Mouse (Mus musculus): ENCODE measurements at regions not wholly inside any gene's neighbourhood (a gene's known extent, or its start where the extent isn't known, plus 50 kb on each side); places are given as distances from the start of the nearest gene placed in this dataset.

- no peaks in the 10 kb centered on the region for H3K4me1 ChIP-seq (ENCODE audit: control insufficient read depth in 1 of 2, insufficient read depth in 2 of 2)
- DNase-seq (ENCODE audit: extremely low read depth): no peak
- H3K4me2 ChIP-seq (ENCODE audit: insufficient read depth, low read depth, poor library complexity, severe bottlenecking): no peak overlapping the region
- H3K9me3 ChIP-seq (replicated peaks; ENCODE audit: low read length): peaks cover 16% of the 10 kb centered on the region
- TF ChIP-seq KAT2A (IDR thresholded peaks at IDR 0.05; ENCODE audit: insufficient replicate concordance, low read length): no peak
- no peak for TF ChIP-seq PAX5 (IDR thresholded peaks at IDR 0.05; ENCODE audit: low read length)
- TF ChIP-seq POLR2A (IDR thresholded peaks at IDR 0.05; ENCODE audit: low read depth, low read length): no peak
- no peak for TF ChIP-seq EP300 (IDR thresholded peaks at IDR 0.05; ENCODE audit: low read length)
- TF ChIP-seq ELF1 (IDR thresholded peaks at IDR 0.05; ENCODE audit: low read depth, low read length): no peak
- no peak for TF ChIP-seq CHD1 (IDR thresholded peaks at IDR 0.05; ENCODE audit: low read depth, low read length)
- TF ChIP-seq RAD21 (IDR thresholded peaks at IDR 0.05; ENCODE audit: low read depth, low read length): no peak
- no peak for TF ChIP-seq TBP (conservative IDR thresholded peaks at IDR 0.05; ENCODE audit: low read depth, low read length)
- TF ChIP-seq MAZ (IDR thresholded peaks at IDR 0.05; ENCODE audit: low read depth, low read length): no peak
- no peak for TF ChIP-seq SMC3 (IDR thresholded peaks at IDR 0.05; ENCODE audit: low read depth, low read length)
- TF ChIP-seq SIN3A (IDR thresholded peaks at IDR 0.05; ENCODE audit: low read length): no peak
- no peak overlapping the region for H3K4me3 ChIP-seq (replicated peaks in 1 of 3; ENCODE audit: low read depth in 2 of 3, low read length in 2 of 3, poor library complexity in 1 of 3)
- H3K36me3 ChIP-seq (replicated peaks in 1 of 2; ENCODE audit: control insufficient read depth in 1 of 2, insufficient read depth in 1 of 2, low read length in 1 of 2): no peaks in the 10 kb centered on the region
- no peaks in the 10 kb centered on the region for H3K79me2 ChIP-seq (replicated peaks; ENCODE audit: control insufficient read depth, extremely low read depth, insufficient read depth, poor library complexity, severe bottlenecking)
- no peaks in the 10 kb centered on the region for H3K27me3 ChIP-seq (replicated peaks)
- H3K9ac ChIP-seq (ENCODE audit: insufficient read depth, low read depth): no peak overlapping the region
- dilution Hi-C loops (cut with MboI; ENCODE audit: extremely low pct_ligation_motif_present, extremely low pct_unique_long_range_greater_than_20kb, low sequenced_read_pairs): no loop called here
- no peak overlapping the region for H3K27ac ChIP-seq (ENCODE audit: insufficient read depth, low read depth)
- in situ Hi-C loops (cut with MboI; ENCODE audit: low pct_ligation_motif_present, low pct_unique_long_range_greater_than_20kb, low sequenced_read_pairs): no loop called here
These were observed 581.5 kb downstream of the Isl1 start for GRCm38 (mm10) chr13:115727986-115728385.

DNA sequence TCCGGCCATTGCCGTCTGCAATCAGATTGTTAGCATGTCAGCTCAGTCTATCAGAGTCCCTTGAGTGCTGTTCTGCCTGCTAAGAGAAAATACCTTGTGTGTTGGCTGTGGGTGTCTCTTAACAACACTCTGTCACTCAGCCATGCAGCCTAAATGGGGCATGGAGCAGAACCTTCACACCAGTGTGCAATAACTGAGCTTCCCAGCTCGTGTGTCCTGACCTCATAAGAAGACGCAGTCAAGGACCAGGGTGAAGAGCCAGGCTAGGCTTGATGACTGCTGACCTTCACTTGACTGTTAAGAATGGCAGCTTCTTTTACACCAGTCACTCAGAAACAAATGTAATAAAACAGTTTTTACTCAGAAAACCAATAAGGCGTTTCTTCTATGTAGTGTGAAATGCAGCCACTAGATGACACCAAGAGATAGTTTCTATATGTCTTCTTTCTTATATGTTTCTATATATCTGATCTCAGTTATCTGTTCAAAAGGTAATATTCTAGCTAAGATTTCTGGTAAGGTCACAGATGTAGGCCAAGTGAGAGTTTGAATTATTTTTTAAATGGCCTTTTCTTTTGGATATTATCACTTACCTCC, 584.0 kb downstream of the Isl1 start:
- Histone ChIP-seq H3K4me1 (ENCODE audit: control insufficient read depth in 1 of 2, insufficient read depth in 2 of 2) (no peaks in the 10 kb centered on the region), H3K4me3 (replicated peaks in 1 of 3; ENCODE audit: low read depth in 2 of 3, low read length in 2 of 3, poor library complexity in 1 of 3) (no peak overlapping the region), H3K79me2 (replicated peaks; ENCODE audit: control insufficient read depth, extremely low read depth, insufficient read depth, poor library complexity, severe bottlenecking) (no peaks in the 10 kb centered on the region), H3K27ac (ENCODE audit: insufficient read depth, low read depth) (no peak overlapping the region), H3K4me2 (ENCODE audit: insufficient read depth, low read depth, poor library complexity, severe bottlenecking) (no peak overlapping the region), H3K9me3 (replicated peaks; ENCODE audit: low read length) (peaks cover 19% of the 10 kb centered on the region), H3K9ac (ENCODE audit: insufficient read depth, low read depth) (no peak overlapping the region), H3K27me3 (replicated peaks) (no peaks in the 10 kb centered on the region), H3K36me3 (replicated peaks in 1 of 2; ENCODE audit: control insufficient read depth in 1 of 2, insufficient read depth in 1 of 2, low read length in 1 of 2) (no peaks in the 10 kb centered on the region)
- no peak for DNase-seq (ENCODE audit: extremely low read depth)
- dilution Hi-C loops (cut with MboI; ENCODE audit: extremely low pct_ligation_motif_present, extremely low pct_unique_long_range_greater_than_20kb, low sequenced_read_pairs): no loop called here
- in situ Hi-C loops (cut with MboI; ENCODE audit: low pct_ligation_motif_present, low pct_unique_long_range_greater_than_20kb, low sequenced_read_pairs): no loop called here
- TF ChIP-seq MYC (IDR thresholded peaks at IDR 0.05; ENCODE audit: low read depth, low read length) (no peak), RCOR1 (conservative IDR thresholded peaks at IDR 0.05; ENCODE audit: low read depth, low read length) (no peak), MEF2A (IDR thresholded peaks at IDR 0.05; ENCODE audit: borderline replicate concordance, low read depth, low read length) (no peak), GABPA (IDR thresholded peaks at IDR 0.05; ENCODE audit: insufficient replicate concordance, low read depth, low read length) (no peak), ZKSCAN1 (IDR thresholded peaks at IDR 0.05; ENCODE audit: borderline replicate concordance, low read depth, low read length) (no peak), NELFE (IDR thresholded peaks at IDR 0.05; ENCODE audit: low read depth, low read length) (no peak), ETS1 (conservative IDR thresholded peaks at IDR 0.05; ENCODE audit: low read depth, low read length) (no peak), USF1 (IDR thresholded peaks at IDR 0.05; ENCODE audit: low read depth, low read length) (no peak), ZC3H11A (IDR thresholded peaks at IDR 0.05; ENCODE audit: low read depth, low read length) (no peak)
